Mouse (Mus musculus) MEL (cell line): ENCODE results near the gene Pip5k1b.

ENCODE experiments used
- BHLHE40 ChIP-seq: IDR thresholded peaks from 2 replicates; pipeline ENCODE4 v1.6.1; 2012; ENCODE audit warnings: low read depth, mild to moderate bottlenecking, inconsistent platforms, low read length, improper control_type of control experiment, borderline replicate concordance
- CHD2 ChIP-seq: IDR thresholded peaks from 2 replicates; pipeline ENCODE4 v1.6.1; 2011; ENCODE audit warnings: low read length, improper control_type of control experiment
- CTCF ChIP-seq, 3 experiments: IDR thresholded peaks in 2 of 3; conservative IDR thresholded peaks in 1 of 3; 2 replicates each; pipeline ENCODE4 v1.5.1; 2011 to 2012; ENCODE audit warnings: low read length in 3 of 3, low read depth in 2 of 3, mild to moderate bottlenecking in 2 of 3, improper control_type of control experiment in 1 of 3, inconsistent platforms in 1 of 3, mixed read lengths in 1 of 3, moderate library complexity in 1 of 3; ENCODE audit not compliant: control insufficient read depth in 1 of 3, insufficient read depth in 1 of 3, poor library complexity in 1 of 3, severe bottlenecking in 1 of 3
- E2F4 ChIP-seq: IDR thresholded peaks from 2 replicates; pipeline ENCODE4 v1.6.1; 2011; ENCODE audit warnings: low read depth, low read length, improper control_type of control experiment, borderline replicate concordance
- KAT2A ChIP-seq: conservative IDR thresholded peaks from 2 replicates; pipeline ENCODE4 v1.6.1; 2012; ENCODE audit warnings: low read depth, low read length, improper control_type of control experiment, inconsistent platforms
- MAX ChIP-seq: IDR thresholded peaks from 2 replicates; pipeline ENCODE4 v1.6.1; 2011; ENCODE audit warnings: low read length, improper control_type of control experiment
- MAZ ChIP-seq: IDR thresholded peaks from 2 replicates; pipeline ENCODE4 v1.6.1; 2012; ENCODE audit warnings: low read depth, mild to moderate bottlenecking, inconsistent platforms, low read length, improper control_type of control experiment
- MYC ChIP-seq: IDR thresholded peaks from 2 replicates; pipeline ENCODE4 v1.6.1; 2011; ENCODE audit warnings: low read depth, mild to moderate bottlenecking, low read length, improper control_type of control experiment, moderate library complexity
- POLR2A ChIP-seq, 2 experiments: IDR thresholded peaks; 2 replicates each; pipeline ENCODE4 v1.6.1; 2011 to 2012; ENCODE audit warnings: low read length in 2 of 2, mild to moderate bottlenecking in 2 of 2, control low read depth in 1 of 2, improper control_type of control experiment in 1 of 2, low read depth in 1 of 2, moderate library complexity in 1 of 2; ENCODE audit not compliant: control insufficient read depth in 1 of 2, insufficient read depth in 1 of 2, poor library complexity in 1 of 2
- POLR2AphosphoS5 ChIP-seq: IDR thresholded peaks from 2 replicates; pipeline ENCODE4 v1.6.1; 2012; ENCODE audit warnings: low read depth, borderline replicate concordance, mild to moderate bottlenecking, inconsistent platforms, low read length, moderate library complexity, mixed read lengths
- RAD21 ChIP-seq: IDR thresholded peaks from 2 replicates; pipeline ENCODE4 v1.6.1; 2011; ENCODE audit warnings: mild to moderate bottlenecking, low read depth, low read length, improper control_type of control experiment
- UBTF ChIP-seq: IDR thresholded peaks from 2 replicates; pipeline ENCODE4 v1.6.1; 2012; ENCODE audit warnings: low read depth, mild to moderate bottlenecking, inconsistent platforms, low read length, improper control_type of control experiment, moderate library complexity, borderline replicate concordance; ENCODE audit not compliant: insufficient read depth
- ZMIZ1 ChIP-seq: IDR thresholded peaks from 2 replicates; pipeline ENCODE4 v1.6.1; 2012; ENCODE audit warnings: low read depth, mild to moderate bottlenecking, inconsistent platforms, low read length, improper control_type of control experiment, moderate library complexity

DNA sequence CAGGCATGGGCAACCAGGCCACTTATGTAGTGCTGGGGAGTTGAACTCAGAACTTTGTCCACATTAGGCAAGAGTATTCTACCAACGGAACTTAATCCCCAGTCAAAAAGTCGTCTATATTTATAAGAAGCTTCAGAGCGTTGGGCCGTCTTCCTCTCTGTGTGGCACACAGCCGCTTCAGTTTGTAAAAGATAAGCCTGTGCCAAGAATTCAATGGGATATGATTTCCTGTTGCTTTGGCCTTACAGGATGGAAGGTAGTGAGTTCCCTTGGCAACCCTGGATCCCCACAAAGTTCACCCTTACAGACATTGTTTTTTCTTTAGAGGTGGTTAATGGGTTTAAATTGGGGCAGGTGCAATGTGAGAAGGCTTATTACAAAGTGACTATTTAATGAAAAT, 297.3 kb downstream of the Pip5k1b start:
- no peak for TF ChIP-seq MYC
- no peak for TF ChIP-seq RAD21
- no peak for TF ChIP-seq KAT2A
- TF ChIP-seq MAX = no peak
- no peak for TF ChIP-seq CHD2
- TF ChIP-seq CTCF (IDR thresholded peaks at IDR 0.05 in 2 of 3, conservative IDR thresholded peaks at IDR 0.05 in 1 of 3; ENCODE audit: control insufficient read depth in 1 of 3, insufficient read depth in 1 of 3, low read depth in 2 of 3, low read length in 3 of 3, poor library complexity in 1 of 3, severe bottlenecking in 1 of 3) = no peak
- no peak for TF ChIP-seq UBTF
- TF ChIP-seq BHLHE40 = 0 out of 2 replicates have a peak, but pooled peaks have one; percentile 34
- TF ChIP-seq E2F4 = no peak
- TF ChIP-seq MAZ = no peak
- no peak for TF ChIP-seq ZMIZ1
- no peak for TF ChIP-seq POLR2A (IDR thresholded peaks at IDR 0.05; ENCODE audit: control insufficient read depth in 1 of 2, insufficient read depth in 1 of 2, low read depth in 1 of 2, low read length in 2 of 2, poor library complexity in 1 of 2)
- TF ChIP-seq POLR2AphosphoS5 = no peak
